Mouse (Mus musculus): ENCODE measurements at regions not wholly inside any gene's neighbourhood (a gene's known extent, or its start where the extent isn't known, plus 50 kb on each side); places are given as distances from the start of the nearest gene placed in this dataset.
A peak's percentile ranks its signal among the peaks of the same experiment; 100 is the strongest.

DNA sequence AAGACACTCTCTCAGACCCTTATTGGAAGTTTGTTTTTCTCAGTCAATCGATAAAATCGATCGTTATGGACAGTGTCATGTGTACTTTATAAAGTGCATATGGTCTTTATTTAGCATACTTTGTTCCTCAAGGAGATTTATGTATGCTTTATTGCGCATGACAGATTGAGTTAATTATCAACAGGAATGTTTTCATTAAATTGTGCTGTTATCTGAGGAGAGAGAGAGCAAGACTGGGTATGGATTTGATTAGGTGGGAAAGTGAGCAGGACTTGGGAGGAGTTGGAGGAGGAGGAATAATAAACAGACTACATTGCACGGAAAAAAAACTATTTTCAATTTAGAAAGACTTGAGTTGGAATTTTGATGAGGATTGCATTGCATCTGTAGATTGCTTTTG lies 183.8 kb upstream of the Sstr1 start:
- DNase-seq (ENCODE audit: low spot score in 2 of 2): no peak

DNA sequence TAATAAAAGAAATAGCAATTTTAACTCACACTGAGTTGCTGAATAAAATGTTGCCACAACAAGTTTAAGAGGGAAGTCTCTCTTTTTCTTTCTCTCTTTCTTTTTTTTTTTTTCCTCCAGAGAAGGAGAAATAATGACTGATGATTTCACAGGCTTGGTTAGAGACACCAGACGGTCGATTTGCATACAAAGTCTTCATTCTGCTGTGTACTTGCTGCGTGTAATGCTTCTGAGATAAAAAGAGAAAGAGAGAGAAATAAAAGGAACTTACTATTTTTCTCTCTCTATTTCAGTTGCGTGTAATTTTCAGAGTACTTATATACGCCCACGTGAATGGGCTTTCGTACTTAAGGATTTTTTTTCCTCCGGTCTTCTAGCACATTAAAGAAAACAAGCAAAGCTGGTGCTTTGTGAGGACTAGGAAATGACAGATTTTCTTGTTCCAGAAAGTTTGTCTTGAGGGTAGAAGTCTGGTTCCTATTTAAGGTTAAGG lies 155.2 kb upstream of the Sstr1 start:
- DNase-seq (ENCODE audit: low spot score in 2 of 2): no peak

DNA sequence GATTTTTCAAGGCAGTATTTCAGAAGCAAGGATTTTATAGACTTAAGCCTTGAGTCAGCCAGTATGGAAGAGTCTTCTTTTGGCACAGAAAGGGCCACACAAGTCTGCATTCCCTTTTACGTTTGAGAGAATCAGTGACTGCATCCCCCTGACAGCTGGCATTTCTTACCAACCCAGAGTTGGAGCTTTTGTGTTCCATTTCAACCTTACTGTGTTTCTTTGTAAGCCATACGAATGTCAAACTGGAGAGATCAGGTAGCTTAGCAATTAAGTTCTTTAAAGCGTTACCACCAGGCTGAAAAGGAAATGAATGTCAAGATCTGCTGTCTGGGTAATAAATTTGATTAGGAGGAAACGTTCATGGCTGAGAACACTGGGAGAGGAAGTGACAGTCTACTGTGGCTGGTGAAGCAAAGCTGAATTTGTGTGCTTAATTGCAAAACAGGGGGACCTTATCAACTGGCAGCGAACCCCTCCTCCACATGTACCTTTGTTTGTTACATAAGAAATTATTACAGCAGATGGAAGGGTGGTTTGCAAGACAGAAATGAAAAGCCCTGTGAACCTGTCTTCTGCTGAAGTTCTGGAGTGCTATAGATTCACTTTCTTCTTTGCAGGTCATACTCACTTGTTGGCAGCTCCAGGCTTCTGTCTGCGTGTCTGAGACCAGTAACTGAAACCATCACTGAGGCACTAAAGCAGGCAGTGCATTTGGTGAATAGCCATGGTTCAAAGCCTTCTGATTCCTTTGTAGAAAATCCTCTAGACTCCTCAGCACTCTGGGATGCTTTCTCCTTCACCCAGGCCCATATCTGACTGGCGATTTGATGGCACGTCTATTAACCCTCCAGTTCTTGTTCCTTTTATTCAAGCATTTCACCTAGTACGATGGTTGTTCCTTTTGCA lies 144.0 kb upstream of the Sstr1 start:
- no peak for DNase-seq (ENCODE audit: low spot score in 2 of 2)

DNA sequence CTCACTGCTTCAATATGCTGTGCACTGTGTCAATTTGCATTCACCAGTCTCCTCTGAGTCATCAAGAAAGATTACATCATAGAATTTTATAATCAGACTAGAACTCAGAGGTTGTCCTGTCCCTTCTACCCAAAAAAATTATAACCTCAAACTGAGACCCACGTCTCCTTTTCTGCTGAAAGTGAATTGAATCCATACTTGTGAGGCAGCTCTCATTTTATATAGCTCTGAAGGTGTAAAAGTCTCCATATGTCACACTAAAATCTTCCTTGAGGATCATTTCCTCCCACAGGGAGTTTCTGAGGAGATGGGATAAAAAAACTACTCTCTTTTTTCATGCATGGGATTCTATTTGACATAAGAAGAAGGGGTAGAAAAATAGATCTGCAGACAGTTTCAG lies 124.3 kb upstream of the Sstr1 start:
- DNase-seq (ENCODE audit: low spot score in 2 of 2): peak in 1 of 2 experiments; percentile 18

DNA sequence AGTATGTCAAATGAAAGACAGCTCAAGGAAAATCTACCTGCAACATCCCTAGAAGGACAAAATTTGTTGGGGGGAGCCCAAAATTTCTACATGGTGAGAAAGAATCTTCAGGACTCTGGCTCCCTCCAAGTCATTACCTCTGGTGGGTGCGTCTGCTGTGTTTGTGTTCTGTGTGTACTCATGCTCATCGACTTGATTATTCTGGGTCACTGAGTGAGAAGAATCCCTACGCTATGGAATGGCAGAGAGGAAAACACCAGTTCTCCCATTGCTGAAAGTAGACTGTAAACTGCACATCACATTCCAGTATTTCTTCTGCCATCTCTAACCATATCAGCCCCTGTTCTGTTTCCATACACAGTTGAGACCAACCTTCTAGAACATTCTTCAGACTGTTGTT lies 98.9 kb upstream of the Sstr1 start:
- DNase-seq (ENCODE audit: low spot score in 2 of 2): no peak

DNA sequence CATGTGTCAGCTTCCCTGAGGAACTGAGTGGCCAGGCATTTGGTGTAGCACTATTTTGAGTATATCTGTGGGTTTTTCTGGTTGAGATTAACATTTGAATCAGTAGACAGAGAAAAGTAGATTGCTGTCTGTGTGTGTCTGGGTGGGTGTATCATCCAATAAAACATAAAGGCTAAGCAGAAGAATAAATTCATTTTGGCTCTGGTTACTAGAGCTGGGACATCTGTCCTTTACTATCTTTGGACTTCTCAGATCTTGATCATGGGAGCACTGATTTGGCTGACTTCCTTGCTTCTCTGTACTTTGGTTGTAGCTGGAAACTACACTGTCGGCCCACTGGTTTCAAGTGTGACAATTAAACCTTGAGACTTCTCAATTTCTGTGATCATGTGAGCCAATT lies 72.5 kb upstream of the Sstr1 start:
- peak in 1 of 2 experiments; percentile 48 for DNase-seq (ENCODE audit: low spot score in 2 of 2)

DNA sequence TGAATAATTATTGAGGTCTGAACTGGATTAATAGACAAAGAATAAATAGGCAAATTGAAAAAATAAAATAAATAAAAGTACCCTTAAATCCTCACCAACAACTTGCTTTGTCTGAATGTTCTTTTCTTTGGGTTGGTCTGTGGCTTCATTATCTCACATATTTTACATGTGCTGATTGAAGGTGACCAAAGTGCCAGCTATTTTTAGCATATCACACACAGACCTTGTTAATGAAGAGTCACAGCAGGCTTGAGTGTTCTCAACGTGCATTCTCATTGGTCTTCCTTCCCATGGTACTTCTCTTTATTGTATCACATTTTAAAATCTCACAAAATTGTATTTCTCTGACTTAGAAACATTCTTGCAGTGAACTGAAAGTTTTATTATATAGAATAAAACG lies 59.7 kb upstream of the Sstr1 start:
- no peak for DNase-seq (ENCODE audit: low spot score in 2 of 2)
